Mouse (Mus musculus) gastrocnemius, adult 8-10 months (tissue): ENCODE results near the gene Gas6. TPM values are rescaled to one million over a fixed set of nuclear protein-coding genes. Genes with fewer than 3 reads are reported as not detected.

Experiments
- DNase-seq, 2 experiments: peaks; one replicate each; pipeline ENCODE4 v3.0.0; 2022; ENCODE audit warnings: low spot score in 2 of 2
- total RNA-seq, 4 experiments: library from RNA; stranded (reverse); gene quantifications; 2 replicates each; pipeline ENCODE4 v1.2.4; 2022

Gene Gas6
- total RNA-seq, 4 experiments from 2014 or later: 62.5 to 101 (median 75.1) TPM

DNA sequence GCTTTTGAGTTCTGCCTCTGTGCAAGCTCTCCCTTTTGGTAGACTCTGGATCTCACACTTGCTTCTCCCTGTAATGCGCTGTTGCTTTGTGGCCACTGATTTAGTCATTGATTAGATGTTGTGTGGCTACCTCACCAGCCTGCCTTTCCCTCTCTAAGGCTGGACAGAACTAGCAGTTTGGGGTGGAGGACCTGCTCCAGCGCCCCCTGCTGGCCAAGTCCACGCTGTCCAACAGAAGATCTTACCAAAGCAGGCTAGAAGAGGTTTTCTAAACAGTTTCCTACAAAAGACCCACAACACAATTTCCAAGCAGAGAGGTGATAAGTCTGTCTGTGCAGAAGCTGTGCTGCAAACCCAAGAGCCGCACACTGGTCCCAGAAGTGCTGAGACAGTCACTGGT, 32.4 kb downstream of the Gas6 start:
- DNase-seq: peak; percentile 60 to 73

DNA sequence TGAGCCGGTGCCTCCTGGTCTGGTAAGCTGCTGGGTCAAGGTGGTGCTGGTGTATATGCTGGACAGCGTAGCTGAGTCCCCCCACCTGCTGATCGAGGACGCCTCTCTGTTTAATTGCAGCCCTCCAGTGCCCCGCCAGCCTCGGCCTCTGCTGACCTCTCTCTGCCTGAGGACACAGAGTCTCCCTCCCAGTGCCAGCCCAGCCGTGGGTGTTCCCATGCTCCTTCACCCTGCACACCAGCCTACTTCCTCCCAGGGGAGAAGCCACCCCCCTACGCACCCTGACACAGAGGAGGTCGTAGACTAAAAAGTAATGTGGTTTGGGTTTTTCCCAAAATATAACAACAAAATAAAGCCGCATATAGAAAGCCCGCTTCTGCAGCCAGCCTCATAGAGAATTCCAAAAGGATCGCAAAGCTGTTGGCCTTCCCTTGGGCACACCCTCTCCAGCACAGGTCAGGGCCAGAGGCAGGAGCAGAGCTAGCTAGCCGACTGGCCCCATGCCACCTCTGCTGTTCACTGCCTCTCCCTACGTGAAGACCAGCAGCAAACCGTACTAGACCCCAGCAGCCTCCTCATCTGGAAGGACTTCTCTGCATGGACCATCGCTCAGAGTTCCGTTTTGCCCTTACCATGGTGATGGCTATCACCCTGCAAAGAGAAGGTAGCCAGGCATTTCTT, 33.1 kb downstream of the Gas6 start:
- no peak for DNase-seq

DNA sequence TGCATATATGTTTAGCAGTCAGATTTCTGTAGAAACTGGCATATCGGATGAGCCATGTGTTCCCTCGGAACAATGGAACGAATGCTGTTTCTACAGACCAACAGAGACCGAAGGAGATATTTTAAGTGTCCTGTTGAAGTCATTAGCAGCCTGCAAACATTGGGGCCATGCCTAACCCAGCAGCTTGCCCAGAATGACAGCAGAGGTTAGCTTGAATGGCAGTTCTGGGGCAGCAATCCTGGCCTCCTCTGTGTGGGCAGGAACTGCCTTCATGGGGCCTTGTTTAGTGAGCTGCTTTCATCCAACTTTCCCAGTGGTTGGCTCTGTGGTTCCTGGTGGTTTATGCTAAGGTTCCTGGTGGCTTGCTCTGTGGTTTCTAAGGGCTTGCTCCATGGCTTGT, 34.9 kb downstream of the Gas6 start:
- no peak for DNase-seq

DNA sequence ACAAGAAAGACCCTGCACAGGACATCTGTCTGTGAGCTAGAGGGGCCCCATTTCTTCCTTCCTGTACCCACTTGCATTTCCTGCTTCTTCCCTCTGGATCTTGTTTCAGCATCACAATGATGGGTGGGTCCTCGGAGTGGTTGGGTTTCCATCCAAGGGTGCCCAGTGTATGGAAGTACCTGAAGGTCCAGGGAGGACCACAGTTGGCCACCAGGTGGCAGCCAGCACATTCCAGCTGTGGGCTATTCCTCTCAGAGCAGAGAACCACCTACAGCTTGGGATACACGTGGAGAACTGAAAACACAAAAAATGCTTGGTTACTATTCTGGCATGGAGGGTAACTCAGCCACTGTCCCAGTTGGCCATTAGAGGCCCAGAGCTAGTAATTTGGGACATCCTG, 39.0 kb downstream of the Gas6 start:
- peak; percentile 52 to 53 for DNase-seq

DNA sequence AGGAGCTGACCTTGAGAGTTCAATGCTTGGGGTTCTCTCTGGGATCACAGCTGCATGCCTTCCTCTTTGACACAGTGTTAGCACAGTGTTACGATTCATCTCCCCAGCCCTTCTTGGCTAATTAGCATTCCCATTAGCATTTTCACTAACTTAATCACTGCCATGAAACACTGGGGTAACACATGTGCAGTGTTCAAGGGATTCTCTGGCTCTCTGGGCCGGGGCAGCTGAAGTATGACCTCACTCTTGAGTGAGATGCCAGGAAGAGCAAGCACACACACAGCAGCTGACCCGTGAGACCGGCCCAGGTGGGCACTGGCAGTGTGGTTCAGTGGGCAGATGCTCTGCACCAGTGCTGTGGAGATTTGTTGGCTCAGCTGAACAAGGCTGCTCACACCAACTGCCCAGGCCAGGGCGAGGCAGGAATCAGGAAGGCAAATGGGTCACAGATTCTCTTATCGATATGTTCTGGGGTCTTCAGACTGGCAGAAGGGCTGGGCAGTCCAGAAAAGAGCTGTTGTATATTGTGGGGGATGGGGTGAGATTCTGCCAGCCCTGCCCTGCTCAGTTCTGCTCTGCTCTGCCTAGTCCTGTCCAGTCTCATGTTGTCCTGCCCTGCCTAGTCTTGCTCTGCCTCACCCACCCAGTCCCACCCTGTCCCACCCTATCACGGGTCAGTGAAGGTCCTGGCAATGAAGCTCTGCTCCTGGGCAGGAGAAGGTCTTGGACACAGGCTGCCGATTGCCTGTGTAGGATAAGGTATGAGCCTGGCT, 39.8 kb downstream of the Gas6 start:
- no peak for DNase-seq

DNA sequence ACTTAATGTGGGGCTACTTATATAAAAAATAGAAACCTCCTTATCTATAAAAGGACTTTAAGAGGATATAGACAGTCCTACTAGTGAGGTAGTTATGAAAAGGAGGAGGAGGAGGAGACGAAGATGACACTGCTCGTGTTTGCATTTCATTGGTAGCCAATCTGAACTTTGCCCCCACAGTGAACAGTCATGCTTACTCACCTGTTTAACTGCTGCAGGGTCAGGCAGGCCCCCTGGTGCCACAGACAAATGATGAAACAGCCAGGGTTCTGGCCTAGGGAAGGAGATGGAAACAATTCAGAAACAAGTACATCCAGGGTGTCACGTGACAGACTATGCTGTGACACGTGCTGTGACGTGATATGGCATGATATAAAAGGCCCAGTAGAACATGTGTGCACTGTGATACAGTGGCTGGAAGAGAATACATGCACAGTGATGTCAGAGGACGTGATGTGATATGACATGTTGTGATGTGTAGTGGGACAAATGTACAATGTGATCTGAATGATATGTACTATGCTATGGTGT, 42.5 kb downstream of the Gas6 start:
- DNase-seq: no peak

DNA sequence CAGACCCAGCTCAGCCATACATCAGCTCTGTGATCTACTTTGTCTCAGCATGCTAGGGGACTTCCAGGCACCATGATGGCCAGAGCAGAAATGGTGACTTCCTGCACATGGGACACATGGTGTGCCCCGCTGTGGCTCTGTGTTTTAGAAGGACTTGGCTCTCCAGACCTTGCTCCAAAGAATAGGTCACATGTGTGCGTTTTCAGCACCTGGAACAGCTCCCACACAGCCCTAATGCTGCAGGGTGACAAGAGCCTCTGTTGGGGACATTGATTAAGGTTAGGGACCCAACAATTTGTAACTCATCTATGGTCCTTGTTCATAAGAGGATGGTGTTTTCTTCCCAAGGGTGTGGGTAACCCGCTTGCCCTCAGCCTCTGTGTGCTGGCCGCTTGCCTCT, 46.1 kb downstream of the Gas6 start:
- no peak for DNase-seq

DNA sequence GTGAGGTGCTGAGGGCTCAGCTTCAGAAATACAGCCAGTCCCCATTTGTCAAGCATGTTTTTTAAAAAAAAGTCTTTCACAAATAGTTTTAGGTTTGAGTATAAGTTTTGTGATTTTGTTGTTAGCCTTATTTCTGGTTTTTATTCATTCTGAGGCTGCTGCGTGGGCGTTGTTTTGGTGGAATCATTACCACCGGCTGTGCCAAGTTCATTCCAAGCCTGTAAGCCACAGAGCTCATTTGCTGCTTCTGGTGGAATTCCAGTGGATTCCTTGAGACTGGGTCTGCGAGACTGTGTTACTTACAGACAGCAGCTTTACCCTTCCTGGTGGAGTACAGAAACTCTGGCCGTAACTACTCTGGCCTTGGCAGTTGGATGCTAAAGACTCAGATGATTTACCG, 47.8 kb downstream of the Gas6 start:
- DNase-seq: no peak

DNA sequence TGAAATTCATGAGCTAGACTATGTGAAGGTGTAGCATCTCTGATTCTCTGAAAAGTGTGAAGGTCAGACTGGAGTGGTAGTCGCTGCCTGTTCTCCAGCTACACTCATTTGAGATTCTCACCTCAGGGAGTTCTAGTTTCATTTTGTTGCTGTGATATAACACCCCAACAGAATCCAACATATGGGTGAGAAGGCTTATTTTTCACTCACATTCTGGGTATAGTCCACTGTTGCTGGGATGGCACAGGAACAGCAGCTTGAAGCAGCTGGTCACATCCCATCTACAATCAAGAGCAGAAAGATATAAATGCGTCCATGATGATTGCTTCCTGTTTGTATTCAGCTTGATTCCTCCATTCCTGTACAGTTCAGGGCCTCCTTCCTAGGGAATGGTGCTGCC, 52.1 kb downstream of the Gas6 start:
- DNase-seq: no peak

DNA sequence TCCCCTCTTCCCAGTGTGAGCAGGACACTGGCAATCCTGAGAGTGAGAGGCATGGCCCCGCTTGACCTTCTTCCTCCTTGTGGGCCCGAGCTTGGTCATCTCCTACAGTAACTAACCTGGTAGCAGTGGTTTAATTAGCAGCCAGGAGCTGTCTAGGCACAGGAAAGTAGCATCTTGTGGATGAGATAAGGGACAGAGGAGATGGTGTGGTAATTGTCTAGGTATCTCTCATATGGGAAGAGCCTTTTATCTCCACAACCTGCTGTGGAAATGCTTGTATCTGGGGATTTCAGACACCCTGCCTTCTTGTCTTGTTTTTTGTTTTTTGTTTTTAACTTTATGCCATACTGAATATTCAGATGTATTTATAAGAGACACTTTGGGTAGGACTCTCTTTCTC, 56.8 kb downstream of the Gas6 start:
- DNase-seq: no peak

DNA sequence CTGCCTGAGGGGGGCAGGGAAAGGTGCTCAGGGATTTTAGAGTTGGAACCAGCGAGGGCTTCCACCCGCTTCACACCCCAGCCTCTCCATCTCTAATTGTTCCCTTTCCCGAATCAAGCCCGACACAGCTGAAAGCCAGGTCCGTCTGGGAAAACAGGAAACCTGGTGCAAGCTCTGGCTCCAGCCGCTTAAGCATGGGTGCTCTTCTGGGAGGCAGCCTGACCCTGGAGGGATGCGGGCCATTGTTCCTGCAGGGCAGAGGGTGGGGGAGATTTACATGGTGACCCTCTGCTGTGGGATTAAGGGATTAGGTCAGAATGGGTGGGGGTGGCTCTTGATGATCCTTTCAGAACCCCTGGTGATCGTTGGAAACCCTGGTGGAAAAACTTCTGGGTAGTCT, 58.2 kb downstream of the Gas6 start:
- DNase-seq: no peak

DNA sequence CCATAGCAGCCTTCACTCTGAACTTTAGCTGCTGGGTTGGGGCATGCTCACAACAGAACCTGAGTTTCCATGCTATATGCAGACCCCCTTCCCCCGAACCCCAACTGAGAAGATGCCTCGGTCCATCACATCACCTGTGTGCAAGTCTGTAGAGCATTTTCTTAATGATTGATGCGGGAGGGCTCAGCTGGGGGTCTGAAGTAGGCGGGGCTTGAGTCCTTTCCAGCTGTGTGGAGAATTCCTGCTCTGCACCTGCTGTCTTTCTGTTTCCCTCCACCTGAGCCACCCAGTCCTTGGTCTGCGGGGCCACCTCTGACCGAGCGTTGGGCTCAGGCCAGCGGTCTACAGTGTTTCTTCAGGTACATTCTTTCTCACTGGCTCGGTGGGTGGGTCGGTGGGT, 59.4 kb downstream of the Gas6 start, which contains the start of gene Tmem255b:
Tmem255b (plus strand) TSS at position 301 of the 400 bp plus-strand sequence.
- no peak for DNase-seq

DNA sequence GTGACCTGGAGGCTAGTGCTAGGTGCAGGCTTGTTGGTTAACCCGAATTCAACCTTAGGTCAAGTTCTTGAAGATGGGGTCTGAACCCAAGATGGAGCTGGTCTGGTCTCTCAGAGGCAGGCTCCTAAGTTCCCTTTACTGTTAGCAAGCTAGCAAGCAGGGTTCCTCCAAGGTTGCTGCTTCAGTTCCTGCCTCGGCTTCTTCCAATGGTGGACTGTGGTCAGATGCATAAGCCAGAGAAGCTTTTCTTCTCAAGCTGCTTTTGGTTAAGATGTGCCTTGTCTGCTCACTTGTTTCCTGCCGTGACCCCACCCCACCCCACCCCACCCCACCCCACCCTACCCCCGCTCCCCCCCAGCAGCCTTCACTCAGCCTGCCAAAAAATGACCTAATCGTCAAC, 61.2 kb downstream of the Gas6 start:
- no peak for DNase-seq

DNA sequence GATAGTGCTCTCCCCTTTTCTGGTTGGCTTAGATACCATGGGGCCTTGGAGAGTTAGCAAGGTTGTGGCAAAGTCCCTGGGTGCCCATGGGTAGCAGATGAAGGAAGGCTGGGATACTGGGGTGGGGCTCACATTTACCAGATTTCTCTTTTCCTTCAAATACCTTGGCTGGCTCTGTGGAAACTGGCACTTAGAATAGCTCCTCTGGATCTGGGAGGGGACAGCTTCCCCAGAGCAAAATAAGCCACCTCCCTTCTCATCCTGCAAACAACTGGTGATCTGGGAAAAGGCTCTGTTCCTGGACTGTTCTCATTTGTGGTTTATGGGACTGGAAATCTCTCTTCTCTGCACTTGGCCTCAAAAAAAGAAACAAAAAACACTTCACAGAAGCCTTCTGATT, 63.4 kb downstream of the Gas6 start:
- DNase-seq: no peak

DNA sequence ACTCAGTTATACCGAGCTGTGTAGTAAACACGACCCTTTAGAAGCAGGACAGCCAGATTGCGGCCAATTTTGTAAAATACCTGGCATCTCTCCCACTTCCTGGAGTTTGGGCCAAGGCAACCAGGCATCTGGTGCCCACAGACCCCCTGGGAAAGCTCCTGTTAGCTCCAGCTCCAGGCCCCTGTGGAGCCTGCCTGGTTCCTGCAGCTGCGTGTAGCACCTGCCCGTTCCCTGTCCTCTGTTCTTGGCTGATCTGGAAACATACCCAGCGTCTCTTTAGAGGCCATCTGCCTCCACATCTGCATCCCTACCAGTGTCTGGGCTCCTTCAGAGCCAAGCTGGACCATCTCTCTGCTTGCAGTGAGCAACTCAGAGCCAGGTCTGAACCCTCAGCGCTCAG, 63.9 kb downstream of the Gas6 start:
- no peak for DNase-seq

DNA sequence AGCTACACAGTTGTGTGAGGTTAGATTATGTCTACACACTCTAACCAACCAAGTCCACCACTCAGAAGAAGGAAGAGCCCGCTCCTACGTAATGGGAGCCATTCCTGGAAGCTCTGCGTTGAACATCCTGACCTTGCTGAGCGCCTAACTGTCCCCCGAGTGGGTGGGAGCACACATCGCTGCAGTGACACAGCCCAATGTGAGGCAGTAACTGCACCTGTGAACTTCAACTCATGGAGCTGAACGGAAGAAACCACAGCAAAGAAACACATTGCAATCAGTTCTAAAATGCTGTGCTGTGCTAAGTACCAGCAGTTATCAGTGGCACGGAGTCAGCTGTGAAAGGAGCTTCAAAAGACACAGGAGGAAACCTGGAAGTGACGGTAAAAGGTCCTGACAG, 66.1 kb downstream of the Gas6 start:
- DNase-seq: no peak

DNA sequence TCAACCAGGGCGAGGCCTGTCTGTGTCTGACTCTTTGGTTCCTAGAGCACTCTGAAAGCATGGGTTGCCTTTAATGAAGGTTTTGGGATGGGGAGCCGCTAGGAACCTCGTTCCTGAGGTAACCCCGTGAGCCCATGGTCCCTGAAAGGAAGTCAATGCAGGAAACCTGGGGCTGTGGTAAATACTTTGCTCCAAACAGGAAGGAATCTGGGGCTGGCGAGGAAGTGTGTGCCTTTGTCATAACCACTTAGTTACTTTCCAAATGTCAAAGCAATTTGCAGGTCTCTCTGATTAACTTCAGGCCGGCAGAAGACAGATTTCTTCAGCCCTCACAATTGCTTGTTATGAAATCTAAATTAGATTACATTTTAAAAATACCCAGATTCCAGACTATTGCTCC, 66.9 kb downstream of the Gas6 start:
- no peak for DNase-seq

DNA sequence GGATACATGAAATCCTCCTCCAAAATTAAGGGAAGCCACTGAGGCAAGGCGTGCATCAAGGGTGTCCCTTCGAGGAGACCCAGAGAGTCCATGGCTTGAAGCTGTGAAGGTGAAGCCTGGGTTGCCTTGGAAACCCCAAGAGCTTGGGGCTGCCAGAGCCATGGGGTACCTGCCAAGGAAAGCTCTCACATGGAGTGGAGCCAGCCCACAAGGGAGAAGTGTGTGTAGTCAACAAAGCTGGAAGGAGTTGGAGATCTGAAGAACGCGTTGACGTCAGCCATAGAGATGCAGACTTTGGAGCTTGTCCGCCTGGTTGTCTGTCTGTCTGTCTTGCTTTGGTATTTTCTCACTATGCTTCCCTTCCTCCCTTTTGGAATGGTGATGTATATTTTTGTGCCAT, 73.3 kb downstream of the Gas6 start:
- DNase-seq: no peak

DNA sequence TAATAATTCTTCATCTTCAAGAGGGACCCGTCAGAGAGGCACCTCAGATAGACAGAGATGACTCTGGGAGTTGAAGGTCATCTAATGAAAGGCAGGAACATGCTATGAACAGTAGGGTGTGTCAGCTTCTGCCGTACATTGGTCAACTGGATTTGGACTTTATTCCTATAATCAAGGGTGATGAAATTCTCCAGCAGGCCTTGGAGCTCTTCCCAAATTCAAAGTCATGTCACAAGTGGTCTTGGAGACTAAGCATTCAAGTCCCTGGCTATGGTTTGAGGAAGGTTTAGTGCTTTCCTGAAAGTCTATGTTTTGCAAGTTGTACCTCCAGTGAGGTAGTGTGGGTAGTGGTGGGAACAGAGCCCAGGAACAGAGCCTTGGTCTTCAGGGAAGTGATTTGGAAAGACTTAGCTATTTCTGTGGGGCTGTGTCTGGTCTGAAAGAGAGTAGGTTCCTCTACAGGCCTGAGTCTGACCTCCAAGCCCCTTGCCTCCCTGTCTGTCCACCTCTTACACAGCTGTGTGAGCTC, 75.1 kb downstream of the Gas6 start:
- DNase-seq: no peak

DNA sequence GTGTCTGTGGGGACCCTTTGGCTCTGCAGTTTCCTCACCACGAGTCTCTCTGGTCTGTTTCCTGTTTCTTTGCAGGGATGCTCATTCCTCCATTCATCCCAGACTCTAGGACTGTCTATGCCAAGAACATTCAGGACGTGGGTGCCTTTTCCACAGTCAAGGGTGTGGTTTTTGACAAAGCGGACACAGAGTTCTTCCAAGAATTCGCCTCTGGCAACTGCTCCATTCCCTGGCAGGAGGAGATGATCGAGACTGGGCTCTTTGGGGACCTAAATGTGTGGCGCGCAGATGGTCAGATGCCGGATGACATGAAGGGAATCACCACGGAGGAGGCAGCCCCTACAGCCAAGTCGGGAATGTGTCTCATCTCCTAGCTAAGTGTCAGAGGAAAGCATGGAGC, 78.4 kb downstream of the Gas6 start:
- peak; percentile 41 to 47 for DNase-seq
